ENCODE assay signal across 9 mouse cellular contexts in genomic region chr1:64117478-64118284, GRCm38 (mm10). TPM values are rescaled to one million over a fixed set of nuclear protein-coding genes. Genes with fewer than 3 reads are reported as not detected.
DNase-seq lines count a peak whose midpoint lies in the region; ATAC-seq and TF ChIP-seq lines count a peak whose summit lies in the region.
"Had no signal": no experiment of that assay in that cellular context is flagged by ENCODE, and none has a peak within 500 bp of the region (broad histone marks: within the 10 kb centered on the region; RNA-seq: fewer than 3 reads in every experiment).

No protein-coding gene starts in this region.

- peak overlapping the region; percentile 94; the same call in 1 of the 2 replicates for H3K4me3 ChIP-seq in lung, postnatal 0 days (ENCODE audit: low read depth, low read length)
- H3K4me3 ChIP-seq in liver, embryonic 11.5 days (ENCODE audit: low read depth, low read length): no peak overlapping the region; the same call in 1 of the 2 replicates
- H3K4me3 ChIP-seq in olfactory bulb, adult 2 months (ENCODE audit: insufficient read depth, low read depth, low read length): no peak overlapping the region; the same call in 1 of the 2 replicates

- H3K9me3 ChIP-seq in lung, postnatal 0 days (ENCODE audit: low read length): no peaks in the 10 kb centered on the region
- H3K9me3 ChIP-seq in liver, embryonic 11.5 days (ENCODE audit: control insufficient read depth, low read length): no peaks in the 10 kb centered on the region

- H3K4me2 ChIP-seq in lung, postnatal 0 days (replicated peaks; ENCODE audit: low read depth, low read length): peak overlapping the region; percentile 75
- peak overlapping the region; percentile 71 for H3K4me2 ChIP-seq in liver, embryonic 11.5 days

- no peak for TF ChIP-seq POLR2A in olfactory bulb, adult 2 months (IDR thresholded peaks at IDR 0.05; ENCODE audit: insufficient read depth, low read depth, low read length)

- 56% methylated on average over 11 of the region's 11 CpGs for WGBS in lung, postnatal 0 days
- WGBS in liver, embryonic 11.5 days: 57% methylated on average over 11 of the region's 11 CpGs
- WGBS in olfactory bulb, adult 2 months: 60% methylated on average over 11 of the region's 11 CpGs

- H3K27ac ChIP-seq in lung, postnatal 0 days (ENCODE audit: low read length): peak overlapping the region; percentile 100; the same call in 1 of the 2 replicates
- no peak overlapping the region for H3K27ac ChIP-seq in liver, embryonic 11.5 days (ENCODE audit: low read depth, low read length)
- peak overlapping the region; percentile 62; the same call in 1 of the 2 replicates for H3K27ac ChIP-seq in olfactory bulb, adult 2 months (ENCODE audit: insufficient read depth, low read depth, low read length)

- peak; percentile 51 for DNase-seq in cerebellum, adult 9-10 months
- no peak for DNase-seq in cerebellum, postnatal 4 days (ENCODE audit: low spot score in 2 of 2)
- no peak for DNase-seq in lung, postnatal 0 days (ENCODE audit: low spot score)
- DNase-seq in lung, postnatal 25 days (ENCODE audit: low spot score): no peak
- DNase-seq in liver, embryonic 11.5 days (ENCODE audit: low spot score): no peak
- no peak for DNase-seq in ovary, postnatal 36 days (ENCODE audit: low spot score)
- DNase-seq in frontal cortex, postnatal 25 days (ENCODE audit: low spot score in 2 of 2): no peak

- H3K9ac ChIP-seq in lung, postnatal 0 days (replicated peaks; ENCODE audit: low read depth): no peak overlapping the region
- H3K9ac ChIP-seq in liver, embryonic 11.5 days (ENCODE audit: low read depth, low read length): no peak overlapping the region

- H3K4me1 ChIP-seq in lung, postnatal 0 days (ENCODE audit: insufficient read depth, low read depth, low read length): no peaks in the 10 kb centered on the region
- H3K4me1 ChIP-seq in liver, embryonic 11.5 days (replicated peaks; ENCODE audit: control insufficient read depth, insufficient read depth, low read length): peaks cover 26% of the 10 kb centered on the region
- peaks cover 2% of the 10 kb centered on the region; the same call in 1 of the 2 replicates for H3K4me1 ChIP-seq in olfactory bulb, adult 2 months (ENCODE audit: control insufficient read depth, insufficient read depth, low read length)

- no peaks in the 10 kb centered on the region for H3K36me3 ChIP-seq in lung, postnatal 0 days (ENCODE audit: insufficient read depth, low read length)
- H3K36me3 ChIP-seq in liver, embryonic 11.5 days (ENCODE audit: control insufficient read depth, insufficient read depth, low read length): no peaks in the 10 kb centered on the region

- TF ChIP-seq CTCF in lung, postnatal 0 days (IDR thresholded peaks at IDR 0.05): no peak
- TF ChIP-seq CTCF in olfactory bulb, adult 2 months (IDR thresholded peaks at IDR 0.05; ENCODE audit: insufficient read depth, low read depth, low read length): no peak

- no peak for TF ChIP-seq EP300 in lung, postnatal 0 days (IDR thresholded peaks at IDR 0.05)

- no peak for ATAC-seq in lung, postnatal 0 days
- no peak for ATAC-seq in liver, embryonic 11.5 days (replicated peaks; ENCODE audit: low FRiP score)
- ATAC-seq: activated CD4-positive, CD25-positive, alpha-beta regulatory T cell, adult 4 months had no signal

- H3K27me3 ChIP-seq in lung, postnatal 0 days (replicated peaks; ENCODE audit: insufficient read depth, low read length): no peaks in the 10 kb centered on the region
- H3K27me3 ChIP-seq in liver, embryonic 11.5 days (replicated peaks; ENCODE audit: control insufficient read depth, insufficient read depth, low read length): no peaks in the 10 kb centered on the region

RNA-seq across cellular contexts. Expression of gene Klf7, which starts 4.4 kb away (rescaled TPM):
- 40.9 and 47.9 TPM in 2 replicates for polyA plus RNA-seq in lung, postnatal 0 days (2015; fragmentation: Nextera tagmentation; extraction: Ambion mirVana)
- polyA plus RNA-seq in liver, embryonic 11.5 days (2014; fragmentation: Nextera tagmentation; extraction: Ambion mirVana): 9.5 and 10.1 TPM in 2 replicates
- 219 TPM in 1 of 2 replicates, not detected in the other for polyA plus RNA-seq in olfactory bulb, adult 2 months (2012; ENCODE audit: insufficient read depth, insufficient read length, low replicate concordance, missing spikeins)
